Mouse (Mus musculus) ES-Bruce4 (cell line): ENCODE data around the gene Ppp1r15a.

Experiments used
- CTCF ChIP-seq: IDR thresholded peaks from one replicate; pipeline ENCODE4 v1.8.1; 2011; ENCODE audit warnings: low read depth, low read length
- EP300 ChIP-seq: IDR thresholded peaks from 2 replicates; pipeline ENCODE4 v1.6.1; 2011; ENCODE audit warnings: low read depth, low read length; ENCODE audit not compliant: insufficient read depth
- POLR2A ChIP-seq: IDR thresholded peaks from one replicate; pipeline ENCODE4 v1.8.1; 2011; ENCODE audit warnings: low read length; ENCODE audit not compliant: insufficient read depth

- TF ChIP-seq CTCF, result no peak
- TF ChIP-seq EP300, result peak; percentile 52; the same call in 1 of the 2 replicates
- peak; percentile 76 for TF ChIP-seq POLR2A
These were observed 37.5 kb downstream of the Ppp1r15a start, which contains the start of gene Dhdh for GRCm38 (mm10) chr7:45488293-45489204.
